Mouse (Mus musculus): ENCODE measurements around the gene Gm13290. TPM values are rescaled to one million over a fixed set of nuclear protein-coding genes. Genes with fewer than 3 reads are reported as not detected.

Gm13290 gene
- polyA plus RNA-seq, 1 experiment from 2014 or later, result not detected

GRCm38 (mm10) chr4:88819659-88820058 is 46.0 kb downstream of the Gm13290 start, which contains the start of gene Ifna11:
Gene Ifna11, plus strand, starts transcription at chr4:88819959.
- Histone ChIP-seq H3K4me1 (ENCODE audit: control insufficient read depth, insufficient read depth, low read length) (no peaks in the 10 kb centered on the region), H3K36me3 (ENCODE audit: control insufficient read depth, insufficient read depth, low read length) (no peaks in the 10 kb centered on the region), H3K9ac (ENCODE audit: low read length) (no peak within 1 kb of the TSS), H3K27ac (replicated peaks; ENCODE audit: low read depth, low read length) (no peak within 1 kb of the TSS), H3K4me3 (ENCODE audit: low read depth, low read length) (no peak within 1 kb of the TSS), H3K27me3 (ENCODE audit: control insufficient read depth, insufficient read depth, low read length) (no peaks in the 10 kb centered on the region), H3K9me3 (ENCODE audit: control insufficient read depth, low read length) (no peaks in the 10 kb centered on the region), H3K4me2 (ENCODE audit: low read depth, severe bottlenecking) (no peak within 1 kb of the TSS)
- no peak for ATAC-seq (ENCODE audit: insufficient number of reproducible peaks, low FRiP score, low TSS enrichment, low read depth)
- 74% methylated on average over 1 of the region's 1 CpGs for WGBS
- DNase-seq (ENCODE audit: low spot score), result no peak

DNA sequence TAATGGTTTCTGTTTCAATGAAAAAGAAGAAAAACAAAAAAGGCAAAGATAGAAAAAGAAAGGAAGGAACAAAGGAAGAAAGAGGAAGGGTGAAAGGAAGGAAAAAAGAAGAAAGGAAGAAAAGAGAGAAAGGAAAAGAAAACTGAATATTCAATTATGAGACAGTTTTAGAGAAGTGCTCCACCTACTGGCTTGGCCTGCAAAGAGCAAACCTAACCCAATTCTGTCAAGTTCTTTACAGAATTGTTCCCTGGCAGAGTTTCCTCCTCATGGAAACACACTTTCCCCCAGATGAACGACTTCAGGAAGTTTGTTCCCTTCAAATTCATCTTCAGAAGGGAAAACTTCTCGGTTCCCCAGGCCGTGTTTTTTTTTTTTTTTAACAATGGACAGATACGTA is 49.4 kb downstream of the Gm13290 start:
- no peak overlapping the region for H3K4me2 ChIP-seq (ENCODE audit: low read depth, severe bottlenecking)
- no peak overlapping the region for H3K4me3 ChIP-seq (ENCODE audit: low read depth, low read length)
- ATAC-seq (ENCODE audit: insufficient number of reproducible peaks, low FRiP score, low TSS enrichment, low read depth), result no peak
- H3K27me3 ChIP-seq (ENCODE audit: control insufficient read depth, insufficient read depth, low read length), result no peaks in the 10 kb centered on the region
- no peaks in the 10 kb centered on the region for H3K36me3 ChIP-seq (ENCODE audit: control insufficient read depth, insufficient read depth, low read length)
- WGBS, result 24% methylated on average over 4 of the region's 4 CpGs
- no peaks in the 10 kb centered on the region for H3K9me3 ChIP-seq (ENCODE audit: control insufficient read depth, low read length)
- no peaks in the 10 kb centered on the region for H3K4me1 ChIP-seq (ENCODE audit: control insufficient read depth, insufficient read depth, low read length)
- peak; percentile 26 for DNase-seq (ENCODE audit: low spot score)
- no peak overlapping the region for H3K27ac ChIP-seq (replicated peaks; ENCODE audit: low read depth, low read length)
- H3K9ac ChIP-seq (ENCODE audit: low read length), result no peak overlapping the region

Other genes with a start within 250 kb of the Gm13290 start
- gene Ifna15, start 215.6 kb upstream of the Gm13290 start, polyA plus RNA-seq (2014; fragmentation: Nextera tagmentation; extraction: Ambion mirVana), result not detected in 2 replicates
- gene Ifna14, start 202.0 kb upstream of the Gm13290 start, polyA plus RNA-seq (2014; fragmentation: Nextera tagmentation; extraction: Ambion mirVana), result not detected in 2 replicates
- gene Ifna9, start 181.4 kb upstream of the Gm13290 start, polyA plus RNA-seq (2014; fragmentation: Nextera tagmentation; extraction: Ambion mirVana), result not detected in 2 replicates
- not detected in 2 replicates for gene Ifna12, start 170.5 kb upstream of the Gm13290 start, polyA plus RNA-seq (2014; fragmentation: Nextera tagmentation; extraction: Ambion mirVana)
- not detected in 2 replicates for gene C87499, start 139.4 kb upstream of the Gm13290 start, polyA plus RNA-seq (2014; fragmentation: Nextera tagmentation; extraction: Ambion mirVana)
- not detected in 2 replicates for gene Ifna13, start 129.4 kb upstream of the Gm13290 start, polyA plus RNA-seq (2014; fragmentation: Nextera tagmentation; extraction: Ambion mirVana)
- not detected in 2 replicates for gene Ifna16, start 96.9 kb upstream of the Gm13290 start, polyA plus RNA-seq (2014; fragmentation: Nextera tagmentation; extraction: Ambion mirVana)
- gene Ifna2, start 89.9 kb upstream of the Gm13290 start, polyA plus RNA-seq (2014; fragmentation: Nextera tagmentation; extraction: Ambion mirVana), result not detected in 2 replicates
- gene Ifnab, start 82.5 kb upstream of the Gm13290 start, polyA plus RNA-seq (2014; fragmentation: Nextera tagmentation; extraction: Ambion mirVana), result not detected in 2 replicates
- 0.81 and 1.5 TPM in 2 replicates for gene Gm26566, start 52.0 kb upstream of the Gm13290 start, polyA plus RNA-seq (2014; fragmentation: Nextera tagmentation; extraction: Ambion mirVana)
- 139 and 140 TPM in 2 replicates for gene Klhl9, start 51.4 kb upstream of the Gm13290 start, polyA plus RNA-seq (2014; fragmentation: Nextera tagmentation; extraction: Ambion mirVana)
- not detected in 2 replicates for gene Gm13271, start 19.0 kb upstream of the Gm13290 start, polyA plus RNA-seq (2014; fragmentation: Nextera tagmentation; extraction: Ambion mirVana)
- 0.13 TPM in 1 of 2 replicates, not detected in the other for gene Gm13283, start 13.7 kb upstream of the Gm13290 start, polyA plus RNA-seq (2014; fragmentation: Nextera tagmentation; extraction: Ambion mirVana)
- gene Gm13289, start 3.1 kb downstream of the Gm13290 start, polyA plus RNA-seq (2014; fragmentation: Nextera tagmentation; extraction: Ambion mirVana), result not detected in 2 replicates
- not detected in 2 replicates for gene Gm13272, start 6.0 kb downstream of the Gm13290 start, polyA plus RNA-seq (2014; fragmentation: Nextera tagmentation; extraction: Ambion mirVana)
- gene Ifnz, start 8.3 kb downstream of the Gm13290 start, polyA plus RNA-seq (2014; fragmentation: Nextera tagmentation; extraction: Ambion mirVana), result not detected in 2 replicates
- not detected in 2 replicates for gene Gm13276, start 11.9 kb downstream of the Gm13290 start, polyA plus RNA-seq (2014; fragmentation: Nextera tagmentation; extraction: Ambion mirVana)
- gene Gm13277, start 14.8 kb downstream of the Gm13290 start, polyA plus RNA-seq (2014; fragmentation: Nextera tagmentation; extraction: Ambion mirVana), result not detected in 2 replicates
- not detected in 2 replicates for gene Gm13278, start 17.7 kb downstream of the Gm13290 start, polyA plus RNA-seq (2014; fragmentation: Nextera tagmentation; extraction: Ambion mirVana)
- not detected in 2 replicates for gene Gm13275, start 20.7 kb downstream of the Gm13290 start, polyA plus RNA-seq (2014; fragmentation: Nextera tagmentation; extraction: Ambion mirVana)
- gene Gm13279, start 23.6 kb downstream of the Gm13290 start, polyA plus RNA-seq (2014; fragmentation: Nextera tagmentation; extraction: Ambion mirVana), result not detected in 2 replicates
- gene Gm13285, start 25.8 kb downstream of the Gm13290 start, polyA plus RNA-seq (2014; fragmentation: Nextera tagmentation; extraction: Ambion mirVana), result 1.1 and 1.4 TPM in 2 replicates
- not detected in 2 replicates for gene Gm13287, start 29.4 kb downstream of the Gm13290 start, polyA plus RNA-seq (2014; fragmentation: Nextera tagmentation; extraction: Ambion mirVana)
- gene Gm13288, start 31.7 kb downstream of the Gm13290 start, polyA plus RNA-seq (2014; fragmentation: Nextera tagmentation; extraction: Ambion mirVana), result not detected in 2 replicates
- not detected in 2 replicates for gene Ifna7, start 42.4 kb downstream of the Gm13290 start, polyA plus RNA-seq (2014; fragmentation: Nextera tagmentation; extraction: Ambion mirVana)
- not detected in 2 replicates for gene Ifna11, start 46.1 kb downstream of the Gm13290 start, polyA plus RNA-seq (2014; fragmentation: Nextera tagmentation; extraction: Ambion mirVana)
- not detected in 2 replicates for gene Ifna6, start 53.6 kb downstream of the Gm13290 start, polyA plus RNA-seq (2014; fragmentation: Nextera tagmentation; extraction: Ambion mirVana)
- not detected in 2 replicates for gene Ifna5, start 61.7 kb downstream of the Gm13290 start, polyA plus RNA-seq (2014; fragmentation: Nextera tagmentation; extraction: Ambion mirVana)
- not detected in 2 replicates for gene Ifna4, start 68.0 kb downstream of the Gm13290 start, polyA plus RNA-seq (2014; fragmentation: Nextera tagmentation; extraction: Ambion mirVana)
- not detected in 2 replicates for gene Ifna1, start 76.3 kb downstream of the Gm13290 start, polyA plus RNA-seq (2014; fragmentation: Nextera tagmentation; extraction: Ambion mirVana)
- gene Ifne, start 106.4 kb downstream of the Gm13290 start, polyA plus RNA-seq (2014; fragmentation: Nextera tagmentation; extraction: Ambion mirVana), result not detected in 2 replicates